Mouse (Mus musculus): ENCODE results near the gene Pip5k1b. TPM values are rescaled to one million over a fixed set of nuclear protein-coding genes. Genes with fewer than 3 reads are reported as not detected.

The Pip5k1b gene
- polyA plus RNA-seq, 1 experiment, result 2.8 TPM

- DNase-seq (ENCODE audit: low read depth), result no peak
- TF ChIP-seq POLR2A (IDR thresholded peaks at IDR 0.05; ENCODE audit: borderline replicate concordance, extremely low read depth, insufficient read depth, insufficient read length, poor library complexity, severe bottlenecking), result no peak
- no peak for TF ChIP-seq CTCF (IDR thresholded peaks at IDR 0.05; ENCODE audit: borderline replicate concordance, extremely low read depth, insufficient read depth, insufficient read length)
Measured at GRCm38 (mm10) chr19:24307271-24308221, 248.1 kb downstream of the Pip5k1b start.

GRCm38 (mm10) chr19:24306351-24306750 lies 249.3 kb downstream of the Pip5k1b start:
- no peak for DNase-seq (ENCODE audit: low read depth)
- TF ChIP-seq CTCF (IDR thresholded peaks at IDR 0.05; ENCODE audit: borderline replicate concordance, extremely low read depth, insufficient read depth, insufficient read length) (no peak), POLR2A (IDR thresholded peaks at IDR 0.05; ENCODE audit: borderline replicate concordance, extremely low read depth, insufficient read depth, insufficient read length, poor library complexity, severe bottlenecking) (no peak)

- no peak for DNase-seq (ENCODE audit: low read depth)
- TF ChIP-seq CTCF (IDR thresholded peaks at IDR 0.05; ENCODE audit: borderline replicate concordance, extremely low read depth, insufficient read depth, insufficient read length) (no peak), POLR2A (IDR thresholded peaks at IDR 0.05; ENCODE audit: borderline replicate concordance, extremely low read depth, insufficient read depth, insufficient read length, poor library complexity, severe bottlenecking) (no peak)
Measured at GRCm38 (mm10) chr19:24302198-24302597, 253.5 kb downstream of the Pip5k1b start.

- no peak for DNase-seq (ENCODE audit: low read depth)
- TF ChIP-seq CTCF (IDR thresholded peaks at IDR 0.05; ENCODE audit: borderline replicate concordance, extremely low read depth, insufficient read depth, insufficient read length) (no peak), POLR2A (IDR thresholded peaks at IDR 0.05; ENCODE audit: borderline replicate concordance, extremely low read depth, insufficient read depth, insufficient read length, poor library complexity, severe bottlenecking) (no peak)
Measured at GRCm38 (mm10) chr19:24301768-24302148, 253.9 kb downstream of the Pip5k1b start.

GRCm38 (mm10) chr19:24300994-24301767 lies 254.5 kb downstream of the Pip5k1b start:
- DNase-seq (ENCODE audit: low read depth), result peak; percentile 93
- TF ChIP-seq CTCF (IDR thresholded peaks at IDR 0.05; ENCODE audit: borderline replicate concordance, extremely low read depth, insufficient read depth, insufficient read length), result peak; percentile 97
- TF ChIP-seq POLR2A (IDR thresholded peaks at IDR 0.05; ENCODE audit: borderline replicate concordance, extremely low read depth, insufficient read depth, insufficient read length, poor library complexity, severe bottlenecking), result no peak

GRCm38 (mm10) chr19:24293537-24293936 lies 262.1 kb downstream of the Pip5k1b start:
- TF ChIP-seq POLR2A (IDR thresholded peaks at IDR 0.05; ENCODE audit: borderline replicate concordance, extremely low read depth, insufficient read depth, insufficient read length, poor library complexity, severe bottlenecking) (no peak), CTCF (IDR thresholded peaks at IDR 0.05; ENCODE audit: borderline replicate concordance, extremely low read depth, insufficient read depth, insufficient read length) (no peak)
- DNase-seq (ENCODE audit: low read depth), result no peak

- TF ChIP-seq CTCF (IDR thresholded peaks at IDR 0.05; ENCODE audit: borderline replicate concordance, extremely low read depth, insufficient read depth, insufficient read length), result peak; percentile 69; the same call in 1 of the 2 replicates
- no peak for TF ChIP-seq POLR2A (IDR thresholded peaks at IDR 0.05; ENCODE audit: borderline replicate concordance, extremely low read depth, insufficient read depth, insufficient read length, poor library complexity, severe bottlenecking)
- peak; percentile 41 for DNase-seq (ENCODE audit: low read depth)
Measured at GRCm38 (mm10) chr19:24284187-24284586, 271.5 kb downstream of the Pip5k1b start.

GRCm38 (mm10) chr19:24281288-24281980 lies 274.2 kb downstream of the Pip5k1b start:
- no peak for DNase-seq (ENCODE audit: low read depth)

GRCm38 (mm10) chr19:24280601-24281228 lies 275.0 kb downstream of the Pip5k1b start, which contains the start of gene Fxn:
Gene Fxn (minus strand): TSS chr19:24280605.
- no peak for TF ChIP-seq CTCF (IDR thresholded peaks at IDR 0.05; ENCODE audit: borderline replicate concordance, extremely low read depth, insufficient read depth, insufficient read length)
- no peak for TF ChIP-seq POLR2A (IDR thresholded peaks at IDR 0.05; ENCODE audit: borderline replicate concordance, extremely low read depth, insufficient read depth, insufficient read length, poor library complexity, severe bottlenecking)
- DNase-seq (ENCODE audit: low read depth), result peak; percentile 94

More at GRCm38 (mm10) chr19:24281288-24281980, 274.2 kb downstream of the Pip5k1b start:
- no peak for TF ChIP-seq POLR2A (IDR thresholded peaks at IDR 0.05; ENCODE audit: borderline replicate concordance, extremely low read depth, insufficient read depth, insufficient read length, poor library complexity, severe bottlenecking)
- no peak for TF ChIP-seq CTCF (IDR thresholded peaks at IDR 0.05; ENCODE audit: borderline replicate concordance, extremely low read depth, insufficient read depth, insufficient read length)

Measured in brain, embryonic 14.5 days (tissue).